In genomic region chr17:90007438-90008109, GRCm38 (mm10) we compare ENCODE assay signal across 8 mouse cellular contexts.
A peak's percentile ranks its signal among the peaks of the same experiment; 100 is the strongest.
DNase-seq lines count a peak whose midpoint lies in the region; ATAC-seq and TF ChIP-seq lines count a peak whose summit lies in the region.
"Had no signal": no experiment of that assay in that cellular context is flagged by ENCODE, and none has a peak within 500 bp of the region (broad histone marks: within the 10 kb centered on the region; RNA-seq: fewer than 3 reads in every experiment).

No protein-coding gene starts in this region.

- 37% methylated on average over 5 of the region's 5 CpGs for WGBS in liver, embryonic 12.5 days (ENCODE audit: insufficient replicate concordance)
- WGBS in cerebellum, adult 2 months, result 12% methylated on average over 5 of the region's 5 CpGs
- WGBS in heart, embryonic 14.5 days, result 14% methylated on average over 5 of the region's 5 CpGs
- 42% methylated on average over 5 of the region's 5 CpGs for WGBS in midbrain, postnatal 0 days
- 62% methylated on average over 5 of the region's 5 CpGs for WGBS in kidney, embryonic 14.5 days

- H3K27ac ChIP-seq in liver, embryonic 12.5 days, result no peak overlapping the region
- no peak overlapping the region for H3K27ac ChIP-seq in cerebellum, adult 2 months (ENCODE audit: insufficient read depth, low read length)
- H3K27ac ChIP-seq in heart, embryonic 14.5 days (replicated peaks in 1 of 2; ENCODE audit: control insufficient read depth in 1 of 2, insufficient read depth in 1 of 2, low read depth in 2 of 2, low read length in 2 of 2), result no peak overlapping the region
- H3K27ac ChIP-seq in midbrain, postnatal 0 days (ENCODE audit: low read depth, low read length), result no peak overlapping the region
- no peak overlapping the region for H3K27ac ChIP-seq in kidney, embryonic 14.5 days (ENCODE audit: low read depth, low read length)
- H3K27ac ChIP-seq: limb, embryonic 13.5 days had no signal

- H3K4me3 ChIP-seq in liver, embryonic 12.5 days, result no peak overlapping the region
- H3K4me3 ChIP-seq in cerebellum, adult 2 months (replicated peaks; ENCODE audit: insufficient read depth, low read depth, low read length), result no peak overlapping the region
- no peak overlapping the region for H3K4me3 ChIP-seq in heart, embryonic 14.5 days (ENCODE audit: control insufficient read depth in 1 of 2, insufficient read depth in 1 of 2, low read depth in 1 of 2, low read length in 2 of 2)
- H3K4me3 ChIP-seq in midbrain, postnatal 0 days (ENCODE audit: low read depth, low read length), result no peak overlapping the region
- no peak overlapping the region for H3K4me3 ChIP-seq in kidney, embryonic 14.5 days (ENCODE audit: low read length)
- H3K4me3 ChIP-seq: limb, embryonic 13.5 days had no signal

- no peak overlapping the region for H3K4me2 ChIP-seq in liver, embryonic 12.5 days
- H3K4me2 ChIP-seq in heart, embryonic 14.5 days (ENCODE audit: low read length), result peak overlapping the region; percentile 50
- H3K4me2 ChIP-seq in midbrain, postnatal 0 days (ENCODE audit: low read depth, low read length, poor library complexity, severe bottlenecking), result no peak overlapping the region
- no peak overlapping the region for H3K4me2 ChIP-seq in kidney, embryonic 14.5 days (replicated peaks; ENCODE audit: low read depth, low read length)
- H3K4me2 ChIP-seq: limb, embryonic 13.5 days had no signal

- H3K27me3 ChIP-seq in liver, embryonic 12.5 days (replicated peaks), result no peaks in the 10 kb centered on the region
- H3K27me3 ChIP-seq in cerebellum, adult 2 months (ENCODE audit: control insufficient read depth, insufficient read depth, low read length), result no peaks in the 10 kb centered on the region
- no peaks in the 10 kb centered on the region for H3K27me3 ChIP-seq in heart, embryonic 14.5 days (ENCODE audit: control insufficient read depth, insufficient read depth, low read length)
- H3K27me3 ChIP-seq in midbrain, postnatal 0 days (ENCODE audit: insufficient read depth, low read length), result no peaks in the 10 kb centered on the region
- H3K27me3 ChIP-seq in kidney, embryonic 14.5 days (ENCODE audit: control insufficient read depth, insufficient read depth, low read length), result no peaks in the 10 kb centered on the region
- H3K27me3 ChIP-seq: limb, embryonic 13.5 days had no signal

- H3K9me3 ChIP-seq in liver, embryonic 12.5 days (replicated peaks), result no peaks in the 10 kb centered on the region
- H3K9me3 ChIP-seq in heart, embryonic 14.5 days (ENCODE audit: control insufficient read depth, low read length), result 0 out of 2 replicates have a peak, but pooled peaks cover 7% of the 10 kb centered on the region
- 0 out of 2 replicates have a peak, but pooled peaks cover 3% of the 10 kb centered on the region for H3K9me3 ChIP-seq in midbrain, postnatal 0 days (ENCODE audit: low read length)
- no peaks in the 10 kb centered on the region for H3K9me3 ChIP-seq in kidney, embryonic 14.5 days (ENCODE audit: control insufficient read depth, low read length)
- H3K9me3 ChIP-seq: limb, embryonic 13.5 days had no signal

- peak; percentile 2 for DNase-seq in liver
- DNase-seq in cerebellum, adult 2 months, result peak; percentile 72 to 78
- DNase-seq in midbrain, postnatal 0 days (ENCODE audit: low spot score), result peak; percentile 61

- H3K4me1 ChIP-seq in liver, embryonic 12.5 days, result no peaks in the 10 kb centered on the region
- peaks cover 4% of the 10 kb centered on the region for H3K4me1 ChIP-seq in cerebellum, adult 2 months (ENCODE audit: control insufficient read depth, insufficient read depth, low read length)
- H3K4me1 ChIP-seq in heart, embryonic 14.5 days (ENCODE audit: control insufficient read depth in 2 of 2, insufficient read depth in 2 of 2, low read length in 2 of 2), result peaks cover 0 to 12% of the 10 kb centered on the region in 2 experiments
- H3K4me1 ChIP-seq in midbrain, postnatal 0 days (ENCODE audit: insufficient read depth, low read length), result no peaks in the 10 kb centered on the region
- H3K4me1 ChIP-seq in kidney, embryonic 14.5 days (ENCODE audit: control insufficient read depth, insufficient read depth, low read length), result no peaks in the 10 kb centered on the region
- H3K4me1 ChIP-seq: limb, embryonic 13.5 days had no signal

- ATAC-seq in liver, embryonic 12.5 days, result no peak
- ATAC-seq in heart, embryonic 14.5 days (ENCODE audit: insufficient number of reproducible peaks, insufficient read depth, low FRiP score, low read depth), result no peak; the same call in 1 of the 2 replicates
- no peak; the same call in 1 of the 2 replicates for ATAC-seq in midbrain, postnatal 0 days (ENCODE audit: low FRiP score)
- ATAC-seq in megakaryocyte-erythroid progenitor cell, adult 5-6 weeks (replicated peaks; ENCODE audit: low FRiP score, low TSS enrichment, poor library complexity, severe bottlenecking), result no peak
- ATAC-seq in kidney, embryonic 14.5 days (ENCODE audit: low FRiP score, low TSS enrichment), result no peak

- H3K36me3 ChIP-seq in liver, embryonic 12.5 days, result no peaks in the 10 kb centered on the region
- H3K36me3 ChIP-seq in heart, embryonic 14.5 days (ENCODE audit: control insufficient read depth, insufficient read depth, low read length), result no peaks in the 10 kb centered on the region
- H3K36me3 ChIP-seq in midbrain, postnatal 0 days (ENCODE audit: insufficient read depth, low read length), result no peaks in the 10 kb centered on the region
- no peaks in the 10 kb centered on the region for H3K36me3 ChIP-seq in kidney, embryonic 14.5 days (ENCODE audit: control insufficient read depth, insufficient read depth, low read length)
- H3K36me3 ChIP-seq: limb, embryonic 13.5 days had no signal

- H3K9ac ChIP-seq in liver, embryonic 12.5 days, result no peak overlapping the region
- H3K9ac ChIP-seq in heart, embryonic 14.5 days (ENCODE audit: low read length), result no peak overlapping the region
- H3K9ac ChIP-seq in midbrain, postnatal 0 days (replicated peaks; ENCODE audit: low read length, poor library complexity, severe bottlenecking), result no peak overlapping the region
- no peak overlapping the region for H3K9ac ChIP-seq in kidney, embryonic 14.5 days (ENCODE audit: low read depth, low read length)
- H3K9ac ChIP-seq: limb, embryonic 13.5 days had no signal

- no peak for TF ChIP-seq POLR2A in cerebellum, adult 2 months (IDR thresholded peaks at IDR 0.05; ENCODE audit: borderline replicate concordance, insufficient read depth, low read length)

- TF ChIP-seq CTCF in cerebellum, adult 2 months (IDR thresholded peaks at IDR 0.05; ENCODE audit: borderline replicate concordance, insufficient read depth, low read depth, low read length), result no peak
- no peak for TF ChIP-seq CTCF in midbrain, postnatal 0 days (IDR thresholded peaks at IDR 0.05)

Comparison
In these comparisons a context has a peak if more than half of its experiments do, and no peak if none do; other contexts are left out.
1. DNase-seq: peak in every context shown above with its lines; median percentile 75 in cerebellum, adult 2 months; 61 in midbrain, postnatal 0 days; 2 in liver.